Mouse (Mus musculus): ENCODE measurements around the gene Tnks2. TPM values are rescaled to one million over a fixed set of nuclear protein-coding genes. Genes with fewer than 3 reads are reported as not detected.

The Tnks2 gene
- polyA plus RNA-seq, 1 experiment from 2014 or later = 52.3 TPM

- no peaks in the 10 kb centered on the region for H3K4me1 ChIP-seq
- no peak overlapping the region for H3K9ac ChIP-seq
- H3K27ac ChIP-seq = no peak overlapping the region
- H3K4me3 ChIP-seq = no peak overlapping the region
- WGBS = 32% methylated on average over 9 of the region's 9 CpGs
- H3K9me3 ChIP-seq = no peaks in the 10 kb centered on the region
- no peak overlapping the region for H3K4me2 ChIP-seq (replicated peaks)
- no peaks in the 10 kb centered on the region for H3K27me3 ChIP-seq
- no peaks in the 10 kb centered on the region for H3K36me3 ChIP-seq
- no peak for ATAC-seq (ENCODE audit: low FRiP score, low read depth)
Observed at GRCm38 (mm10) chr19:36909676-36910292, 75.8 kb downstream of the Tnks2 start.

GRCm38 (mm10) chr19:36910424-36911045 is 76.5 kb downstream of the Tnks2 start:
- Histone ChIP-seq H3K27ac (no peak overlapping the region), H3K9me3 (no peaks in the 10 kb centered on the region), H3K4me2 (replicated peaks) (no peak overlapping the region), H3K9ac (no peak overlapping the region), H3K4me1 (no peaks in the 10 kb centered on the region), H3K36me3 (no peaks in the 10 kb centered on the region), H3K27me3 (no peaks in the 10 kb centered on the region), H3K4me3 (no peak overlapping the region)
- 57% methylated on average over 12 of the region's 12 CpGs for WGBS
- ATAC-seq (ENCODE audit: low FRiP score, low read depth) = no peak

- 0 out of 2 replicates have a peak overlapping the region, but pooled peaks have one; percentile 13 for H3K9ac ChIP-seq
- ATAC-seq (ENCODE audit: low FRiP score, low read depth) = 0 out of 2 replicates have a peak, but pooled peaks have one; percentile 11
- no peaks in the 10 kb centered on the region for H3K9me3 ChIP-seq
- WGBS = 72% methylated on average over 7 of the region's 7 CpGs
- H3K36me3 ChIP-seq = no peaks in the 10 kb centered on the region
- H3K27ac ChIP-seq = no peak overlapping the region
- H3K4me3 ChIP-seq = no peak overlapping the region
- H3K4me1 ChIP-seq = no peaks in the 10 kb centered on the region
- no peaks in the 10 kb centered on the region for H3K27me3 ChIP-seq
- no peak overlapping the region for H3K4me2 ChIP-seq (replicated peaks)
Observed at GRCm38 (mm10) chr19:36913064-36913463, 79.0 kb downstream of the Tnks2 start.

DNA sequence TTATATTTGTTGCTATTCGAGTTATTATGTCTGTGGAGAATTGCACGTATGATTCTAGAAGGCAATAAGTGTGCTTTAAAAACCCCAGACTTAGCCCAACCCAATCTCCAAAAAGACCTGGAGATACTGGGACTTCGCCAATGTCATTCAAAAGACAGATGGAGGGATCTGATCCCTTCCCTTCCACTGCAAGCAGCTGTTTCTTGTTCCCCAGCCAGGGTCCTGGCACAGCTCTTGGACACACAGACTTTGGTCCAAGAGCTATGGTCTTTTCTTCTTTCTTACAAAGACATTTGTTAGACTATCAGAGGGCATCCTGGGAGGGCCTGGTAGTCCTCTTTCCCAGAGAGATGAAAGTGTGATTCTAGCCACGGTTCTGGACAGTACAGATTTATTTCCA is 82.2 kb downstream of the Tnks2 start:
- no peak for ATAC-seq (ENCODE audit: low FRiP score, low read depth)
- no peak overlapping the region for H3K4me2 ChIP-seq (replicated peaks)
- peaks cover 3% of the 10 kb centered on the region for H3K4me1 ChIP-seq
- no peaks in the 10 kb centered on the region for H3K9me3 ChIP-seq
- no peak overlapping the region for H3K27ac ChIP-seq
- no peaks in the 10 kb centered on the region for H3K27me3 ChIP-seq
- H3K4me3 ChIP-seq = no peak overlapping the region
- H3K9ac ChIP-seq = no peak overlapping the region
- no peaks in the 10 kb centered on the region for H3K36me3 ChIP-seq
- 81% methylated on average over 4 of the region's 4 CpGs for WGBS

GRCm38 (mm10) chr19:36916876-36917389 is 82.9 kb downstream of the Tnks2 start:
- WGBS = 95% methylated on average over 1 of the region's 1 CpGs

GRCm38 (mm10) chr19:36918441-36919301 is 84.6 kb downstream of the Tnks2 start:
- no peaks in the 10 kb centered on the region for H3K36me3 ChIP-seq
- H3K4me3 ChIP-seq = peak overlapping the region; percentile 88
- H3K27ac ChIP-seq = peak overlapping the region; percentile 90
- ATAC-seq (ENCODE audit: low FRiP score, low read depth) = peak; percentile 89
- H3K4me1 ChIP-seq = peaks cover 3% of the 10 kb centered on the region
- peak overlapping the region; percentile 93 for H3K9ac ChIP-seq
- under 1% methylated on average over 85 of the region's 85 CpGs for WGBS
- peak overlapping the region; percentile 84 for H3K4me2 ChIP-seq (replicated peaks)
- no peaks in the 10 kb centered on the region for H3K27me3 ChIP-seq
- no peaks in the 10 kb centered on the region for H3K9me3 ChIP-seq

More at GRCm38 (mm10) chr19:36916876-36917389, 82.9 kb downstream of the Tnks2 start:
- Histone ChIP-seq H3K4me1 (peaks cover 3% of the 10 kb centered on the region), H3K27me3 (no peaks in the 10 kb centered on the region), H3K36me3 (no peaks in the 10 kb centered on the region), H3K9me3 (no peaks in the 10 kb centered on the region), H3K4me2 (replicated peaks) (no peak overlapping the region), H3K4me3 (no peak overlapping the region), H3K9ac (no peak overlapping the region), H3K27ac (no peak overlapping the region)
- no peak for ATAC-seq (ENCODE audit: low FRiP score, low read depth)

DNA sequence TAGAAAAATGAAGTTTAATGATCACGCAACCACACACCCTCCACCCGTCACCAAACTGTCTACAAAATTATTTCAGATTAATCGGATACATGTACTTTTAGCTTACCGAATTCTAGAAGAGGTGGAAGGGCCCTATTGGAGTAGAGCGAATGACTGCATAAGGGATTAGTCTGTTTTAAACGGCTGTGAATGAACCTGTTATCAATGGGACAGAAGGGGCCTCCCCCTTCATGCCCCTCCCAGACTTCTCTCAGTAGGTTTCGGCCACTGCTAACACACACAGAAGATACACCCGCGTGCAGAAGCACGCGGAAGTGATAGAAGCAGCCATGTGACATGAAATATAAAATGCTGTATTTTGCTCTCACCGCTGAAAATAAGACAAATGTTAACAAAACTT is 85.4 kb downstream of the Tnks2 start, which contains the start of gene Fgfbp3:
Gene Fgfbp3 (minus strand): TSS at position 150 of the 400 bp plus-strand sequence.
- 14% methylated on average over 12 of the region's 12 CpGs for WGBS

DNA sequence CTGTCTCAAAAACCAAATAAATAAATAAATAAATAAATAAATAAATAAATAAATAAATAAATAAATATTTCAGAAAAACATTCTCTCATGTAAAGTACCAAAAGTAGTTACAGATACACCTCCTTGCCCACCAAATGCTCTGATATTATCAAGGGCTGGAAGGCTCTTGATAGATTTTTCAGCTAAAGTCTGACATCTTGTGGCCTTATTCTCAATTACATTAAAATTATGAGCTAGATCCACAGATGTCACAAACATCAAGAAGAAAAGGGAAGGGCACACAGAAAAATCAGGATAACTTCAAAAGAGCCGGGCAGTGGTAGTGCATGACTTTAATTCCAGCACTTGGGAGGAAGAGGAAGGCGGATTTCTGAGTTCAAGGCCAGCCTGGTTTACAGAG is 88.0 kb downstream of the Tnks2 start:
- Histone ChIP-seq H3K27ac (no peak overlapping the region), H3K4me3 (no peak overlapping the region), H3K4me2 (replicated peaks) (no peak overlapping the region), H3K27me3 (no peaks in the 10 kb centered on the region), H3K36me3 (no peaks in the 10 kb centered on the region), H3K9me3 (no peaks in the 10 kb centered on the region), H3K4me1 (peaks cover 13% of the 10 kb centered on the region), H3K9ac (no peak overlapping the region)
- no peak for ATAC-seq (ENCODE audit: low FRiP score, low read depth)
- 28% methylated on average over 2 of the region's 2 CpGs for WGBS

More for the DNA sequence above, 85.4 kb downstream of the Tnks2 start, which contains the start of gene Fgfbp3:
- Histone ChIP-seq H3K4me1 (peaks cover 3% of the 10 kb centered on the region), H3K9ac (peak within 1 kb of the TSS; percentile 93), H3K4me2 (replicated peaks) (peak within 1 kb of the TSS; percentile 84), H3K4me3 (peak within 1 kb of the TSS; percentile 88), H3K27me3 (no peaks in the 10 kb centered on the region), H3K36me3 (no peaks in the 10 kb centered on the region), H3K27ac (peak within 1 kb of the TSS; percentile 90), H3K9me3 (no peaks in the 10 kb centered on the region)
- ATAC-seq (ENCODE audit: low FRiP score, low read depth) = no peak

DNA sequence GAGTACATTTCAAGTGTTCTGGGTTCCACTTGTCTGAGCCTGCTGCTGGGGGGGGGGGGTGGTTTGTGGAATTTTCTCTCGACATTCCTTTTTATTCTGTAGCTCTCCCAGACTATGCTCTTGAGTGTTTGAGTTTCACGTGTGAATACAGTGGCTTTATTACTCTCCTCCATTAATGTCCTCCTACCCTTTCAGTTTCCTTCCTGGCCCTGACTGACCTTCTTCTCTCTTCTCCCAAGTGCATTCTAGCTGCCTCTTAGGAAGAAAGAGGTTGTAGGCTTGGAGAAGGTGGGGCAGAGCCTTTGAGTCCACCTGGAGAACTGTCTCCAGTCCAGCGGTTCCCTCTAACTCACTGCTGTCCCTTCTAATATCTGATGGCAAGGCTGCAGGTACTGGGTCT is 88.9 kb downstream of the Tnks2 start:
- no peak overlapping the region for H3K27ac ChIP-seq
- H3K4me3 ChIP-seq = no peak overlapping the region
- H3K4me2 ChIP-seq (replicated peaks) = no peak overlapping the region
- no peaks in the 10 kb centered on the region for H3K9me3 ChIP-seq
- WGBS = 54% methylated on average over 3 of the region's 3 CpGs
- no peak overlapping the region for H3K9ac ChIP-seq
- H3K27me3 ChIP-seq = no peaks in the 10 kb centered on the region
- ATAC-seq (ENCODE audit: low FRiP score, low read depth) = no peak
- H3K36me3 ChIP-seq = no peaks in the 10 kb centered on the region
- peaks cover 21% of the 10 kb centered on the region for H3K4me1 ChIP-seq

- ATAC-seq (ENCODE audit: low FRiP score, low read depth) = peak; percentile 96
- H3K9ac ChIP-seq = peak within 1 kb of the TSS; percentile 91
- H3K36me3 ChIP-seq = no peaks in the 10 kb centered on the region
- peak within 1 kb of the TSS; percentile 80 for H3K4me2 ChIP-seq (replicated peaks)
- H3K27me3 ChIP-seq = no peaks in the 10 kb centered on the region
- H3K4me3 ChIP-seq = peak within 1 kb of the TSS; percentile 88
- 0% methylated on average over 91 of the region's 98 CpGs for WGBS
- peaks cover 25% of the 10 kb centered on the region for H3K4me1 ChIP-seq
- H3K9me3 ChIP-seq = no peaks in the 10 kb centered on the region
- peak within 1 kb of the TSS; percentile 93 for H3K27ac ChIP-seq
Observed at GRCm38 (mm10) chr19:36925671-36926552, 91.9 kb downstream of the Tnks2 start, which contains the start of gene Btaf1. TSS of gene Btaf1 (plus strand) at chr19:36926079.

- Histone ChIP-seq H3K9ac (peak overlapping the region; percentile 91), H3K27ac (peak overlapping the region; percentile 93), H3K4me1 (peaks cover 25% of the 10 kb centered on the region), H3K4me3 (peak overlapping the region; percentile 88), H3K4me2 (replicated peaks) (peak overlapping the region; percentile 70), H3K9me3 (no peaks in the 10 kb centered on the region), H3K36me3 (no peaks in the 10 kb centered on the region), H3K27me3 (no peaks in the 10 kb centered on the region)
- 1% methylated on average over 25 of the region's 26 CpGs for WGBS
- no peak; the same call in 1 of the 2 replicates for ATAC-seq (ENCODE audit: low FRiP score, low read depth)
Observed at GRCm38 (mm10) chr19:36926553-36927236, 92.7 kb downstream of the Tnks2 start.

Measured in limb, embryonic 13.5 days (tissue).